Mouse (Mus musculus): ENCODE results near the gene Gm47995.

DNA sequence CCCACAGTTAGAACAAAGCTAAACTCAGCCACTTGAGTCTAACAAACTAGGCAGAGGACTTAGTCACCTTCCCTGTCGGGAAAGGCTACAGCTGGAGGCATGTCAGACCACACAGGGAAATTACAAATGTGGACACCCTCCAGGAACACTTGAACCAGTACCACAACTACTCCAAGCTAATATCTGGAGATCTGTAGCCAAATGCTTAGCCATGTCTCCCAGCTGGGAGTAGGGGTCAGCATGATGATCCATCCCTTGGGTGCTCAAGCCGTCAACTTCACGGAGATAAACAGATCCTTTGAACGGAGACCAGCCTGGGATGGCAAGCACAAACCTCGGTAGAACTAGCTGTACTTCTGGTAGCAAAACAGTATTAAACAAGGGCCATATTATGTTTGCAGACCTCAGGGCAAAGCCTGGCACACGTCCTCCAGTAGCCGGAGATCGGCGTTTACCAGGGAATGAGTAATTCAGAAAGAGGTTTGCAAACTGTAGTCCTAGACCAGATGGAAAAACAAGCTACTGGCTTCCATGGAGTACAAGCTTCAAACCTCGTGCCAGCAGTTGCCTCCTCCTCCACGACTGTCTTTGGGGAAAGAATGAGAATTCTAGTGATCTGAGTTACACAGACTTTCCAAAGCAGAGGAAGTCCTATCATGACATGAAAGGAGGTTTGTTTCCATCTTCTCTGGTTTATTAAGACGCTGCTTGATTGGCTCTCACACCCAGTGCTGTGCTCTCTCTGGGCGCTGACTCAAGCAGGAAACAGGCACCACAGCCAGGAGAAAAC lies 38.1 kb downstream of the Gm47995 start:
- no peak for TF ChIP-seq CTCF (conservative IDR thresholded peaks at IDR 0.05; ENCODE audit: insufficient read depth, insufficient read length, low read depth, low read length)
- TF ChIP-seq POLR2A (IDR thresholded peaks at IDR 0.05; ENCODE audit: low read depth, low read length) = no peak
